Mouse (Mus musculus) bone marrow macrophage, adult 2 months (primary cell): ENCODE measurements at regions not wholly inside any gene's neighbourhood (a gene's known extent, or its start where the extent isn't known, plus 50 kb on each side); places are given as distances from the start of the nearest gene placed in this dataset.

Experiments
- CTCF ChIP-seq: IDR thresholded peaks from 2 replicates; pipeline ENCODE4 v1.5.1; 2012; ENCODE audit warnings: low read depth, mild to moderate bottlenecking, low read length, moderate library complexity
- POLR2A ChIP-seq: IDR thresholded peaks from 2 replicates; pipeline ENCODE4 v1.6.1; 2012; ENCODE audit warnings: mild to moderate bottlenecking, low read depth, low read length, borderline replicate concordance

- no peak for TF ChIP-seq CTCF
- TF ChIP-seq POLR2A: no peak
These were observed 224.7 kb downstream of the Sox4 start for GRCm38 (mm10) chr13:28728768-28729167.
